Mouse (Mus musculus) adrenal gland, postnatal 10 days (tissue): ENCODE data around the gene Scarb1. TPM values are rescaled to one million over a fixed set of nuclear protein-coding genes. Genes with fewer than 3 reads are reported as not detected.

Experiments used
- DNase-seq: peaks from one replicate; pipeline ENCODE4 v3.0.0; 2021; ENCODE audit warnings: mixed read lengths
- total RNA-seq, 2 experiments: library from RNA; stranded (reverse); gene quantifications; 2 replicates each; pipeline ENCODE4 v1.2.3; 2021

The Scarb1 gene
- total RNA-seq, 2 experiments from 2014 or later, result 506 to 1,242 TPM

GRCm38 (mm10) chr5:125270587-125271130, 70.2 kb downstream of the Scarb1 start:
- DNase-seq, result peak; percentile 82

- no peak for DNase-seq
Observed at GRCm38 (mm10) chr5:125269836-125270235, 71.1 kb downstream of the Scarb1 start.

DNA sequence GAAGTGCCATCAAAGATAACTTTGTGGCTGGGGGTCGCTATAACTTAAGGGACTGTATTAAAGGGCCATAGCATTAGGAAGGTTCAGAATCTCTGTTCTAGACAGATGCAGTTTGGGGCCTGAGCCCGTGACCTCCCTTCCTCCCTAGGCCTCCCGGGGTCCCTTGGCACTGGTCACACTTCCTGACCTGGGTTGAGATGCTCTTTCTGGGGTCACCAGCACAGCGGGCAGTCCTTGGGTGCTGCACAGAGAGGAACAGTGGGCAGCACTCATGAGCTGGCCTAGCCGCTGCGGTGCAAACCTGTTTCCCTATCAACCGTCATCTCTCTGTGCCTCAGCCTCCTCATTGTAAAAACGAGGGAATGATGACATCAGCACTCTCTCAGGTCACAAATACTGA, 71.5 kb downstream of the Scarb1 start:
- DNase-seq, result no peak

DNA sequence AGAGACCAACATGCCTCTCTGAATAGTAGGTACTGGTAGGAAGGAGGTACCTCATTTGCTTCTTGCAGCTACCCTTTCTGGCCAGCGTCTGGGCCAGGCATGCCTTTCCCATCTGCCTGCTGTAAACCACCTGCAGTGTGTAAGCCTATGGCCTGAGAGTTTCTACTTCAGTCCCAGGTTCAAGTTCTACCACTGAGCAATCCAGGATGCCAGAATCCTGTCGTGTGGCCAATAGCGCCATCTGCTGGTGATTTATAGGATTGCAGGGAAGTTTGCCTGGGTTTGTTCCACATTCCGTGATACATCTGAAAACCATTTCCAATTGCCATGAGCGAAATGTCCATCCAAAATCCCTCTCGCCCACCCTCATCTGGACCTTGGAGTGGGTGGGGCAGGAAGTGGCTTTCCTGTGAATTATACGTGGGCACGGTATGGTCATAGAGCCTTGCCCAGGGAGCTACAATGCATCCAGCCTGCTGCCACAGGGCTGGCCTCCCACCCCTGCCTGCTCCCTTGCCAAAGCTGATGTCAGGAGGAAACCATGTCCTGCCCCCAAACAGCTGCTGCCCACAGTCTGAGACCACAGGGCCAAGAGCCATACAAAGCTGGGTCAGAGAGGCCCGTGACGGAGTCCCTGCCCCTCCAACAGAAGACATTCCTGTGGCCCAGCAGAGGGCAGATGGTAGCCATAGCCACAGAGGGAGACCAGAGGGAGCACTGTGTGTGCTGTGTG, 72.7 kb downstream of the Scarb1 start:
- peak; percentile 89 for DNase-seq

GRCm38 (mm10) chr5:125267150-125267961, 73.5 kb downstream of the Scarb1 start:
- peak; percentile 90 for DNase-seq

DNA sequence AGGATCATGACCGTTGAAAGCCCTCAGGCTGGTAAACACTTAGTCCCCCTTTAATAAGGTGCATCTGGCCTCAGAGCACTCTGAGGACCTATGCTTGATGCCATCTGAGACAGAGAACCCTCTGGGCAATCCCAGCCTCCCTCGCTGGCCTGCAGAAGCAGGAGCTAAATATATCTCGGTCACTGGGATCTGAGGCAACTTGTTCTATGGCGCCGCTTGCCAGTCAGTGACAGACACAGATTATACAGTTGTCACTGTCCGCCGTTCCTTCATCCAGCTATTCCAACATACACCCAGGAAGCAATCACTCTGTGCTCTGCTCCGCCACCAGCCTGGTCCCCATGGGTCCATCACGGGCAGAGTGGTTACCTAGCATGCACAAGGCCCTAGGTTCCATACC, 74.8 kb downstream of the Scarb1 start:
- DNase-seq, result no peak

DNA sequence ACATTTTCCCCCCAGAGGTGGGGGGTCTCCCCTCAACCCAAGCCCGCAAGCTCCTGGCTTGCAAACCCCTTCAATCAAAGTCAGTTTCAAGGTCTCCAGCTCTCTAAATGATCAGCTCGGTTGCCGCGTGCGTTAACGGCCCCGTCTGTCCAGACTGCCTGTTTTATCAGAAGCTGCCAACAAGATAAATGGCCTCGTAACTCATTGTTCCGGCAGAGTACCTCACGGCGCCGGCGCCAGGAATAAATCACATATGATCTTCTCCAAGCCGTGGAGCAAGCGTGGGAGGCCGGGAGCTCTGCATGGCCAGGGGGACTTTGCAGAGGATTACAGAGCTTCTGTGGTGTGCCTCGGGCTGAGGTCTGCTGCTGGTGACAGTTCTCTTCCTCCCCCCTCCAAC, 76.2 kb downstream of the Scarb1 start:
- DNase-seq, result peak; percentile 83

DNA sequence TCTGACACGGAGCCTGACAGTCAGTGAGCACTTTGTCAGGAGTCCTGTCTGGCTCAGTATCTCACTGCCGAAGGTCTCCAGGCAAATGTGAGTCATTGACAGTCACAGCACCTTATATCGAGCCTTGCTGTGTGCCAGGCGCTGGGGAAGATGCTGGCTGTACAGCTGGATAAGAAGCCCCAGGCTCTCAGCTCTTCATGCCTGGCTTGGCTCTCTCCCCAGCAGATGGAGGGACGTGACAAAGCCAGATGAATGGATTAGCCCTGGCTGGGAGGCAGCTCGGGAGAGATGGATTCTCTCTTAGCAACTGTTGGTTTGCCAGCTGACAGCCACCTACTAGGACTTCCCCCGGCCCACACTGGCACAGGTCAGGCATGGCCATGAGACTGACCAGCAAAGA, 78.3 kb downstream of the Scarb1 start:
- DNase-seq, result no peak

- peak; percentile 55 for DNase-seq
Observed at GRCm38 (mm10) chr5:125253917-125254316, 87.0 kb downstream of the Scarb1 start.

DNA sequence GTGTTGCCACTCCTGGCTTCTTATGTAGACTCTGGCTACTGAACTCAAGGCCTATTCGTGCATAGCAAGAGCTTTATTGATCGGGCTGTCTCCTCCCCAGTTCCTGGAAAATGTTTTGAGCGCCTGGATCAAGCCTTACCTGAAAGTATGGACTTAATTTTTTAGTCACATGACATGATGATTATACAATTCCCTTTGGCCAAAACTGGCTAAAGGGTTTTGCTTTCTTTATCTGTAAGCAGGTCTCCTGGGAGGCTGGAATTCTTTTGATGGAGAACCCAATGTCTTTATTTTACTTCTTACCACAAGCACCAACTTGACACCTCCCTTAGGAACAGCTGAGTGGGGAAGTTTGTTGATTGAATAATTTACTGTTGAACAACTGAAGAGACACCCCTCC, 87.4 kb downstream of the Scarb1 start:
- DNase-seq, result no peak

- peak; percentile 89 for DNase-seq
Observed at GRCm38 (mm10) chr5:125252664-125253063, 88.2 kb downstream of the Scarb1 start.

DNA sequence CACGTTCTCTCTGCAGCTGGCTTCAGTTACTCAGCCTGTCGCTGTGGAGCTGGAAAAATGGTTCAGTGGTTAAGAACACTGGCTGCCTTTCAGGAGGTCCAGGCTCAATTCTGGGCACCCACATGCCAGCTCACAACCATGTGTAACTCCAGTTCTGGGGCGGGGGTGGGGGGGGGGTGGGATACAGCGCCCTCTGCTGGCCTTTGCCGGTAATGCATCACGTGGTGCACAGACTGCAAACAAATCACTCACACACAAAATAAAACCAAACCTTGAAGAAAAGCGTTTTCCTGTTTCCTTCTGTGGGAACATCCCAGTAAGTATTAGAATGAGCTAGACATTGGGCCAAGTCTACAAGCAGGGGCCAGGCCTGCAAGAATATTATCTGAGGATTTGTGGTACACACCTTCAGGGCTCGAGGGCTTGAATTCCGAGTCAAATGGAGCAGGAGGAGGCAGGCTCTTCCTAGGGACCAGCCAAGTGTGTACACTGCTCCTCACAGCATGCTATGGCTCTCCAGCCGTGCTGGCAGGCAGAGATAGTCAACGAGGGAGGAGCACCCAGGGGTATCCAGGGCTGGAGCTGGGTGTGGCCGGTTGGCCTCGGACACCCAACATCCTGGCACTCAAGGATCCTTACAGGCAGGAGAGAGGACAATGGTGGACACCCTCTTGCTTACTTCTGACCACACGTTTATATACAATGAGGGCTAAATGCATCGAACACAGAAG, 88.8 kb downstream of the Scarb1 start:
- DNase-seq, result peak; percentile 64

DNA sequence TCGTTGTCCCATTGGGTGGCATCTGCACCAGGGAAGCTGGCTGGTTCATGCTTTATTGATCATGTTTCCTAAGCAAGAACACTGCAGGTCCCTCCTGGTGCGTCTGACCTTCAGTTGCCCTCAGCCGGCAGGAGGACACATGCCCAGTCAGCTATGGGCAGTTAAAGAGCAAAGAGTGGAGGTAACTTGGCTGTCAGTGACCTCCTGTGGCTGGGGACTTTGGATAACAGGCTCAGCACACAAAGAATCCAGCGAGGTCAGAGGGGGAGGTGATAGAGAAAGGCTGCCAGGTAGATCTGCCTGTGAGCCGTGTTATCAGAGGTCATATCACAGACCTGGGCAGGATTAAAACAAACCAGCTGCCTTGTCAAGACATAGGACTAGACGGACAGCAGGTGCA, 91.7 kb downstream of the Scarb1 start:
- DNase-seq, result no peak

- DNase-seq, result no peak
Observed at GRCm38 (mm10) chr5:125246711-125247110, 94.2 kb downstream of the Scarb1 start.

GRCm38 (mm10) chr5:125245534-125246151, 95.3 kb downstream of the Scarb1 start:
- DNase-seq, result peak; percentile 75

GRCm38 (mm10) chr5:125244825-125245533, 95.9 kb downstream of the Scarb1 start:
- DNase-seq, result no peak

DNA sequence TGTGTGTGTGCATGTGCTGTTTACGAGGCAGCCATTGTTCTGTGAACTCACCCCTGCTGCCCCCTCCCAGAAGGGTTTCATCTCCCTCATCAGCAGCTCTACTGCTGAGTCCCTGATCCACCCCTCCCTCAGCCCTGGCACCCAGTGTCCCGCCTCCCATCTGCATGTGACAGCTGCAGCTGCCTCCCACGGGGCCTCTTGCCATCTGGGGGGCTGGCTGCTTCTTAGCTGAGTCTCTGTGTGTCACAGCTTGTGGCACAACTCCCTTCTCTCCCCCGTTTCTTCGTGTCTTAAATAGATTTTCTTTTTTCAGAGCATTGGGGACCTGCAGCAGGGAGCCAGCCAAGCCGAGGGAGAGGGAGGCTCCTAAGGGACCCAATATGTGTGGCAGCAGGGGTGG, 97.0 kb downstream of the Scarb1 start:
- DNase-seq, result no peak

DNA sequence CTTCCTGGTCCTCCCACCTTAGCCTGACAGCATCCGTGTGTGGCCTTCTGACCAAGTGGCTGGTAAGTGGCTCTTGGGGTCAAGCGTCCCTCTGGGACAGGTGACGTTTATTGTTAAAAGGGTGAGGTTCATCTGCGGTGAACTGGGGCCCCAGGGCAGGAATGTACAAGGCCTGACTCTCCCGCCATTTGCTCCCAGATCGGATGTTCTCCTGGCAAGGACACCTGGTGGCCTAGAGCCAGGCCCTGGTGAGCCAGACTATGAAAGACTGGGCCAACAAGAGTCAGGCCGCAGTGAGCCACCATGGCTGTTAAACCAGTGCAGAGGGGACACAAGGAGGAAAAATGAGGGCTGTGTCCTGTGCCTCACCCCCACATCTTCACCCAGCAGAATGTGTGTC, 98.8 kb downstream of the Scarb1 start:
- DNase-seq, result peak; percentile 72

DNA sequence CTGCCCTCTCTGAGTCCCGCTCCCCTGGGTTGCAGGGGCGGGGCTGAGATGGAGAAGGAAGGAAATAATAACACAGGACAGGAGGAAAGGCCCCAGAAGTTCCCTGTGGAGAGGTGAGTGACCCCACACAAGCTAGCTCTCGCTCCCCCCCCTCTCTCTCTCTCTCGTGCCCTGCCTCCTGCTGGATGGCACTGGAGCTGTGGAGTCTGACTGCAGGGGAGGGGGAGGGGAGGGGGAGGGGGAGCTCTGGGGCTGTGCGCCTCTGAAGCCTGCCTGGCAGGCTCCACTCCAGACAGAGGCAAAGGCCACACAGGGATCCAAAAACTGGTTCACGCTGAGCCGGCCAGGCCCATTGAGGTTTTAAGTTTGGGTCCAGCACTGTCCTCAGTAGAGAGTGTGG, 99.3 kb downstream of the Scarb1 start:
- DNase-seq, result no peak

DNA sequence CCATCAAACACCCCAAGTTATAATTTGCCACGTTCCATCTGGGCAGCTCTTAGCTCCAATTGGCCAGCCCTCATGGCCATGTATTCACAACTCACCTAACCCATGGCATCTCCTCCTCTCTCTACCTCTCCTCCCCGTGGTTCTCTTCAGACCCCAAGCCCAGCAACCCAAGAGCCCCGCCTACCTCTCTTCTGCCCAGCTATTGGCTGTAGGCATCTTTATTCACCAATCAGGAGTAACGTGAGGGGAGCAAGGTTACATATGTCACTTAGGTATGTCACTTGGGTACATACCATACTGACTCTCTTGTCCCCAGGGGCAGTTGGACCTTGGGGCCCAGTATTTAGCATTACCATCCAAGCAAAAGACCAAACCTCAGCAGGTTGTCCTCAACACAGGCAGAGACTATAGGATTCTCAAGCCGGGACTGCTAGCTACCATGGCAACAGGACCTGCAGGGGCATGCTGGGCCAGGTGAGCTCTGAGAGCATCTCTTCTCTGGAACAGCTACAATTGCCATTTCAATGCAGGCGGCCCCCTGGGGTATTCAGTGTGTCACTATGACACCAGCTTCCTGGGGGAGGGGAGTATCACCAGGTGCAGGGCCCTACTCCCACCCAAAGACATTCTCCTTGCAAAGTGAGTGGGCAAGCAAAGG, 100.6 kb downstream of the Scarb1 start:
- no peak for DNase-seq

- no peak for DNase-seq
Observed at GRCm38 (mm10) chr5:125235874-125236273, 105.0 kb downstream of the Scarb1 start.
